Mouse (Mus musculus) lung, embryonic 14.5 days (tissue): ENCODE data around the gene Sit1. TPM values are rescaled to one million over a fixed set of nuclear protein-coding genes. Genes with fewer than 3 reads are reported as not detected.

Experiments
- ATAC-seq: fragments of 200-750 bp; cut with Nextera tagmentation; 2 replicates; pipeline ENCODE4 v1.8.0; 2017; ENCODE audit warnings: mild to moderate bottlenecking, moderate TSS enrichment, moderate library complexity; ENCODE audit not compliant: insufficient read depth
- DNase-seq: peaks from one replicate; pipeline ENCODE4 v3.0.0-alpha.2; 2015
- H3K27ac ChIP-seq: fragments of 300-500 bp; sonication (generic); 2 replicates; pipeline ENCODE4 v1.5.1; 2014; ENCODE audit warnings: low read depth, mild to moderate bottlenecking, moderate library complexity
- H3K27me3 ChIP-seq: fragments of 300-500 bp; sonication (generic); 2 replicates; pipeline ENCODE4 v1.6.1; 2014; ENCODE audit warnings: low read length, control low read depth; ENCODE audit not compliant: insufficient read depth
- H3K36me3 ChIP-seq: fragments of 300-500 bp; sonication (generic); 2 replicates; pipeline ENCODE4 v1.6.1; 2014; ENCODE audit warnings: control low read depth; ENCODE audit not compliant: insufficient read depth
- H3K4me1 ChIP-seq: fragments of 300-500 bp; sonication (generic); 2 replicates; pipeline ENCODE4 v1.6.1; 2014; ENCODE audit warnings: antibody characterized with exemption, control low read depth; ENCODE audit not compliant: insufficient read depth
- H3K4me2 ChIP-seq: fragments of 300-500 bp; sonication (generic); 2 replicates; pipeline ENCODE4 v1.6.1; 2014; ENCODE audit warnings: mild to moderate bottlenecking
- H3K4me3 ChIP-seq: fragments of 300-500 bp; sonication (generic); 2 replicates; pipeline ENCODE4 v1.5.1; 2014; ENCODE audit warnings: low read depth, low read length
- H3K9ac ChIP-seq: fragments of 300-500 bp; sonication (generic); 2 replicates; pipeline ENCODE4 v1.6.1; 2014
- H3K9me3 ChIP-seq: fragments of 300-500 bp; sonication (generic); 2 replicates; pipeline ENCODE4 v1.6.1; 2016; ENCODE audit warnings: low read depth, low read length, control low read depth
- CTCF ChIP-seq: IDR thresholded peaks from 2 replicates; pipeline ENCODE4 v1.5.1; 2016; ENCODE audit warnings: antibody characterized with exemption, low read depth
- WGBS: fragments of 180-500 bp; shearing (Covaris S2); extraction: QIAGEN DNeasy Blood & Tissue Kit; methylation state at CpG from one replicate; pipeline ENCODE4 v1.1.7; 2014; 5-methylcytosine and 5-hydroxymethylcytosine counted together
- polyA plus RNA-seq: library from polyadenylated mRNA; unstranded; fragments of >200 nt; fragmentation: Nextera tagmentation; extraction: Ambion mirVana; gene quantifications from 2 replicates; pipeline ENCODE4 v1.2.1, GENCODE M21; 2014

Gene Sit1
- polyA plus RNA-seq, 1 experiment from 2014 or later, result not detected

DNA sequence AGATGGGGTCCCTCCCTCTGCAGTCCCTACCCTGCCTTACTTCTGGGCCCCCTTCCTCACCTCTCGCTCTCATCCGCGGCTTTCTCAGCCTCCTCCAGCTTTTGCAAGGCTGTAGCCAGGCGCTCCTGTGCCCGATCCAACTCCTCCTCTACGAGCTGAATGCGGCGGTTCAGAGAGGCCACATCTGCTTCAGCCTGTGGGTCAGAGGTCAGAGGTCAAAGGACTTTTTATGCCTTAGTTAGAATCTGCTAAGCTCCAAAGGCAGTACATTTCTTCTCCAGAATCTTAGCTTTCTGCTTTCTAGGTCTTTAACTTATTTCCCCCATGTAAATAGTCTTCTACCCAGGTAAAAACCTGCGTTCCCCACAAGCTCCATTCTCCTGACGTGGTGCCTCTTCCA is 36.0 kb upstream of the Sit1 start:
- H3K4me2 ChIP-seq, result peak overlapping the region; percentile 56
- peak overlapping the region; percentile 27; the same call in 1 of the 2 replicates for H3K9ac ChIP-seq
- DNase-seq (no peak), ATAC-seq (no peak)
- H3K27me3 ChIP-seq, result peaks cover 9% of the 10 kb centered on the region
- no peak for TF ChIP-seq CTCF
- H3K9me3 ChIP-seq, result no peaks in the 10 kb centered on the region
- peaks cover 24% of the 10 kb centered on the region for H3K36me3 ChIP-seq
- H3K4me1 ChIP-seq, result peaks cover 3% of the 10 kb centered on the region; the same call in 1 of the 2 replicates
- H3K4me3 ChIP-seq, result peak overlapping the region; percentile 19; the same call in 1 of the 2 replicates
- WGBS, result 26% methylated on average over 10 of the region's 10 CpGs
- H3K27ac ChIP-seq, result no peak overlapping the region

DNA sequence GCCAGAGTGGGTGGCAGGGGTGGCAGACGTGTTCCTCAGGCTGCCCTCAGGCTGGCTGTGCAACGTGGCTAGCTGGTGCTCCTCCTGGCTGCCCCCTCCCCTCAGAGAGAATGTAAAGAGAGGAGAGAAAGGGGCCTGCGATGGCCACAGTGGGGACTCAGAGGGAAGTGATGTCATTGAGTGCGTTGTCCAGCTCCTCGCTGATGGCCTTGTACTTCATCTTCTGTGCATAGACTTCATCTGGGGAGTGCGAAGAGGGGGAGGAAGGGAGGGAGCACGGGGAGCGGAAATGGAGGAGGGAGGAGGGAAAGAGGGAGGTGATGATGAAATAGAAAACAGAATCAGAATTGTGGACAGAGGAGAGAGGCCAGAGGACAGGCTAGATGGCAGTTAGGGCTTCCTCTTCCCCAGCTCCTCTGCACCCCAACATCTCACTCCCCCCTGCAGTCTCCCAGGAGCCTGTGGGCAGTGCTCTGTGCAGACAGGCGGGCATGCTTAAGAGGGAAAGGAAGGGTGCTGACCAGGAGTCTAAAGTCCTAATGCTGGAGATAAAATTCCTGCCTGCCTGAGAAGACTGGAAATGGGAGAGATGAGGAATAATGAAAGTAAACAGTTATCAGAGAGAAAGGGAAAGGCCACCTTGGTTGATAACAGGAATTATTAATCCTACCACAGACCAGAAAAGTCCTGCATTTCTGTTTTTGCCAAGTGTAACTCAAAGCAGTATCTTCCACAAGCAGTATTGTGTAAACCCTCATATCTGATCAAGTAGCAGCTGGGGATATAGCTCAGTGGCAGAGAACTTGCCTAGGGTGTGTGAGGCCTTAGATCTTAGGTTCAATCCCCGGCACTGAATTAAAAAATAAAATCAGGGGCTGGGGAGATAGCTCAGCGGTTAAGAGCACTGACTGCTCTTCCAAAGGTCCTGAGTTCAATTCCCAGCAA is 32.5 kb upstream of the Sit1 start:
- Histone ChIP-seq H3K27ac (no peak overlapping the region), H3K4me1 (no peaks in the 10 kb centered on the region), H3K27me3 (no peaks in the 10 kb centered on the region), H3K36me3 (peaks cover 24% of the 10 kb centered on the region), H3K9ac (no peak overlapping the region), H3K9me3 (no peaks in the 10 kb centered on the region), H3K4me3 (no peak overlapping the region), H3K4me2 (no peak overlapping the region)
- TF ChIP-seq CTCF, result no peak
- WGBS, result 64% methylated on average over 11 of the region's 11 CpGs
- ATAC-seq (no peak), DNase-seq (no peak)

DNA sequence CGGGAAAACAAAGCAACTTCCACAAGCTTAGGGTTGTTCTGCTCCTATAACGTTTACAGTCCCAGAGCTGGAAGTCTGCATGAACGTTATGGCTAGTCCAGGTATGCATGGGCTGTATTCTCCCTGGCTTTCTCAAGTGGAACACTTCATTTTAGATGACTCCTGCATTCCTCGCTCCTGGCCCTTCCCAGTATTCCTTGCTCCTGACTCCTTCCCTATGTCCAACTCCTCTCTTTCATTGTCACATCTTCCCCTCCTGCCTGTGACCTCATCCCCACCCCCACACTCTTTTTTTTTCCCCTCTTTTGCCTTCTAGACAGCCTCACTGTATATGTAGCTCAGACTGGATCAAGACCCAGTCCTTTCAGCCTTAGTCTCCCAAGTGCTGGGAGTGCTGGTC is 30.3 kb upstream of the Sit1 start:
- H3K9me3 ChIP-seq, result no peaks in the 10 kb centered on the region
- peaks cover 17% of the 10 kb centered on the region for H3K36me3 ChIP-seq
- no peak for TF ChIP-seq CTCF

DNA sequence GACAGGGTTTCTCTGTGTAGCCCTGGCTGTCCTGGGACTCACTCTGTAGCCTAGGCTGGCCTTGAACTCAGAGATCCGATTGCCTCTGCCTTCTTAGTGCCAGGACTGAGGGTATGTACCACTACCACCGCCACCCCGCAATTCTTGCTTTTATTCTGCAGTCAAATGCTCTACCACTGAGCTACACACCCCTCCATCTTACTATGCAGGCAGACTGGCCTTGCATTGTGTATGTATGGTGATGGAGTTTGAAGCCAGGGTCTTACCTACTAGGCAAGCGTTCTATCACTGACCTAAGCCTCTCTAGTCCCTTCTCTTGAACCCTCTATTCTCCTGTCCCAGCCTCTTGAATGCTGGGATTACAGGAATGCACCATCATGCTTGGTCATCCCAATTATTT is 29.8 kb upstream of the Sit1 start:
- TF ChIP-seq CTCF, result no peak
- peaks cover 17% of the 10 kb centered on the region for H3K36me3 ChIP-seq
- no peak overlapping the region for H3K4me2 ChIP-seq
- ATAC-seq (no peak), DNase-seq (no peak)
- no peaks in the 10 kb centered on the region for H3K27me3 ChIP-seq
- no peaks in the 10 kb centered on the region for H3K9me3 ChIP-seq
- H3K9ac ChIP-seq, result no peak overlapping the region
- H3K27ac ChIP-seq, result no peak overlapping the region
- no peak overlapping the region for H3K4me3 ChIP-seq
- H3K4me1 ChIP-seq, result no peaks in the 10 kb centered on the region
- WGBS, result 79% methylated on average over 4 of the region's 4 CpGs

More for the DNA sequence above, 30.3 kb upstream of the Sit1 start:
- H3K4me2 ChIP-seq, result no peak overlapping the region
- 50% methylated on average over 4 of the region's 4 CpGs for WGBS
- ATAC-seq (no peak), DNase-seq (no peak)
- no peak overlapping the region for H3K27ac ChIP-seq
- H3K9ac ChIP-seq, result no peak overlapping the region
- no peaks in the 10 kb centered on the region for H3K27me3 ChIP-seq
- no peak overlapping the region for H3K4me3 ChIP-seq
- no peaks in the 10 kb centered on the region for H3K4me1 ChIP-seq

DNA sequence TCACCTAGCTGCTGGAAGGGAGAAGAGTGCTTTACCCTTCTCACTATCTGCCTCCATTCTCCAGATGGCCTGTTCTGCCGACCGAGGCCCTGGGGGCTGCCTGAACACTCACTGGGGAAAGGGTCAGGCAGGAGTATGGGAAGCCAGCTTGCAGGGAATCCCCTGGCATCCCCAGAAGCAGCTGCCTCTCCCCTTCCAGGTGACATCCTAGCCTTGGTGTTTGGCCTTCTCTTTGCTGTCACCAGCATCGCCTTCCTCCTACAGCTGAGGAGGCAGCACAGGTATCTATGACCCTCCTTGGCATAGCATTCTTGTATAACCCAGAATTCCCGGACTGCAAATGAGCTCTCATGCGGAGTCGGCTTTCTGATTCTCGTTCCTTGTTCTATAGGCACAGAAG is 29.1 kb upstream of the Sit1 start:
- Histone ChIP-seq H3K36me3 (peaks cover 12% of the 10 kb centered on the region), H3K9me3 (no peaks in the 10 kb centered on the region), H3K9ac (no peak overlapping the region), H3K4me3 (no peak overlapping the region), H3K4me1 (no peaks in the 10 kb centered on the region), H3K4me2 (no peak overlapping the region), H3K27ac (no peak overlapping the region), H3K27me3 (no peaks in the 10 kb centered on the region)
- ATAC-seq, result no peak
- WGBS, result 59% methylated on average over 7 of the region's 7 CpGs
- TF ChIP-seq CTCF, result no peak
- DNase-seq, result no peak

DNA sequence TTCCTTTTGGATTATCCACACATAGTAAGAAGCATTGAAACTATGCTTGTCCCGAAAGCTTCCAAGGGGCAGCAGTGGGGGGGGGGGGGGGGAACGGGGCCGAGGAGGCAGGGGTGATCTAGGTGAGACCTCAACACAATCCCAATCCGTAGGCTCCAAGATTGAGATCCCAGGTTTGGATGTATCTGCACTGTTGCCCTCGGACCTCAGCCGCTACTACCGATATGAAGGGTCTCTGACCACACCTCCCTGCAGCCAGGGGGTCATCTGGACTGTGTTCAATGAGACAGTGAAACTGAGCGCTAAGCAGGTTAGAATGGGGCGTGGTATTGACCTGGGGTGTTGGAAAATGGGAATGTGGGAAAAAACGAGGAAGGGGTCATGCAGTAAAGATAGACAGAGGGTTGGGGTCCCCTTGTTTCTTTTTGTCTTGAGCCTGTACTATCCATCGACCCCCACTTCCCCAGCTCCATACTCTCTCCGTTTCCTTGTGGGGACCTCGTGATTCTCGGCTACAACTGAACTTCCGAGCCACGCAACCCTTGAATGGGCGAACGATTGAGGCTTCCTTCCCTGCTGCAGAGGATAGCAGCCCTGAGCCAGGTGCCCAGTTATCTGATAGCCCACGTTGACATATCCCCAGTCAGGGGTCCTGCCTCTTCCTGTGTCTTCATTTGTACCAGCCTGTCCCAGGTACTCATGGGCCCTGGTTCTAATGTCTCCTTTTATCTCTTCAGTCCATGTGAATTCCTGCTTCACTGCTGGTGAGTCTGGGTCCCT is 28.3 kb upstream of the Sit1 start:
- 68% methylated on average over 19 of the region's 19 CpGs for WGBS
- H3K27ac ChIP-seq, result no peak overlapping the region
- DNase-seq (no peak), ATAC-seq (no peak)
- no peak overlapping the region for H3K4me3 ChIP-seq
- H3K9me3 ChIP-seq, result no peaks in the 10 kb centered on the region
- H3K9ac ChIP-seq, result no peak overlapping the region
- TF ChIP-seq CTCF, result no peak
- H3K4me2 ChIP-seq, result no peak overlapping the region
- H3K36me3 ChIP-seq, result peaks cover 6% of the 10 kb centered on the region
- H3K27me3 ChIP-seq, result no peaks in the 10 kb centered on the region
- no peaks in the 10 kb centered on the region for H3K4me1 ChIP-seq

DNA sequence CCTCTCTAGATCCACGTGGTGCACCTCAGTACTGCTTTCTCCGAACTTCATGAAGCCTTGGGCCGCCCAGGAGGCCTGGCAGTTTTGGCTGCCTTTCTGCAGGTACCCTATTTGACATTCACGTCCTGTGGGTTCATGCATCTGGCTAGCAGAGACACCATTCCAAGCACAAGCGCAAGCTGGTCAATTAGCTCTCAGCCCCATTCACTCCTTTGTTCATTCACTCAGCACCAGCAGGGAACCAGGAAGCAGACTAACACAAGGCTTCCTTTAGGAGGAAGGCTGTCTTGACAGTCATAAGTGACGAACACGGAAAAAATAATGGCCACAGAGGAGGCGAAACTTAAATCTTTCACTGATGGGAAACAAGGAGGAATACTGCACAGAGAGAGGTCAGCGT is 25.6 kb upstream of the Sit1 start:
- DNase-seq, result peak; percentile 24
- H3K36me3 ChIP-seq, result no peaks in the 10 kb centered on the region
- no peak overlapping the region for H3K27ac ChIP-seq
- no peak for TF ChIP-seq CTCF
- H3K9ac ChIP-seq, result no peak overlapping the region
- H3K4me1 ChIP-seq, result no peaks in the 10 kb centered on the region
- ATAC-seq, result no peak
- H3K9me3 ChIP-seq, result no peaks in the 10 kb centered on the region
- H3K27me3 ChIP-seq, result no peaks in the 10 kb centered on the region
- H3K4me3 ChIP-seq, result peak overlapping the region; percentile 45
- H3K4me2 ChIP-seq, result peak overlapping the region; percentile 76
- 40% methylated on average over 9 of the region's 9 CpGs for WGBS
